Mouse (Mus musculus) thymus, adult 18-20 months (tissue): ENCODE results near the gene Slc39a9.

Source experiments
- DNase-seq, 2 experiments: peaks; one replicate each; pipeline ENCODE4 v3.0.0; 2022; ENCODE audit warnings: mixed read lengths in 2 of 2

Slc39a9 gene

GRCm38 (mm10) chr12:80721458-80721857 lies 77.8 kb downstream of the Slc39a9 start:
- DNase-seq = no peak

- DNase-seq = peak; percentile 43 to 46
Measured at GRCm38 (mm10) chr12:80724853-80725559, 81.3 kb downstream of the Slc39a9 start.

GRCm38 (mm10) chr12:80728207-80728606 lies 84.5 kb downstream of the Slc39a9 start:
- no peak for DNase-seq

- no peak for DNase-seq
Measured at GRCm38 (mm10) chr12:80728814-80729213, 85.1 kb downstream of the Slc39a9 start.

- no peak for DNase-seq
Measured at GRCm38 (mm10) chr12:80729758-80730530, 86.3 kb downstream of the Slc39a9 start.

- DNase-seq = peak in 1 of 2 experiments; percentile 14
Measured at GRCm38 (mm10) chr12:80730567-80730966, 86.9 kb downstream of the Slc39a9 start.
